Mouse (Mus musculus): ENCODE measurements around the gene Gda.

DNA sequence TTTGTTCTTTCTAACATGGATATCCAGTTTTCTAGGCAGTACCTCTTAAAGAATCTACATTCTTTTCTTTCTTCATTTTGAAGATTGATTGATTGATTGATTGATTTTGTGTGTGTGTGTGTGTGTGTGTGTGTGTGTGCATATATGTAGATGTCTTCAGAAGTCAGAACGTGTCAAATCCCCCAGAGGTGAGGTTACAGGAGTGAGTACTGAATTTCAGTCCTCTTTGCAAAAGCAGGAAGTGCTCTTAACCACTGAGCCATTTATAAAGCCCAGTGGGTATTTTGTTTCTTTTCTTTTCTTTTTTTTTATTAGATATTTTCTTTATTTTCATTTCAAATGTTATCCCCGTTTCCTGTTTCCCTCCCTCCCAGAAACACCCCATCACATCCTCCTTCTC lies 86.4 kb downstream of the Gda start:
- TF ChIP-seq CHD1 (IDR thresholded peaks at IDR 0.05; ENCODE audit: low read depth, low read length) (no peak), ZKSCAN1 (IDR thresholded peaks at IDR 0.05; ENCODE audit: borderline replicate concordance, low read depth, low read length) (no peak), CTCF (conservative IDR thresholded peaks at IDR 0.05 in 1 of 2, IDR thresholded peaks at IDR 0.05 in 1 of 2; ENCODE audit: low read depth in 2 of 2, low read length in 2 of 2) (no peak), POLR2A (IDR thresholded peaks at IDR 0.05; ENCODE audit: low read depth, low read length) (no peak)

Measured in CH12.LX (cell line).